Mouse (Mus musculus) forebrain, embryonic 11.5 days (tissue): ENCODE data around the gene Reck. TPM values are rescaled to one million over a fixed set of nuclear protein-coding genes. Genes with fewer than 3 reads are reported as not detected.

Experiments used
- ATAC-seq: fragments of 200-750 bp; cut with Nextera tagmentation; replicated peaks from 2 replicates; pipeline ENCODE4 v1.8.0; 2017; ENCODE audit warnings: moderate TSS enrichment; ENCODE audit not compliant: low FRiP score
- DNase-seq: peaks from one replicate; pipeline ENCODE4 v3.0.0-alpha.2; 2017; ENCODE audit warnings: low spot score
- H3K27ac ChIP-seq: fragments of 300-500 bp; sonication (generic); 2 replicates; pipeline ENCODE4 v1.5.1; 2014; ENCODE audit warnings: low read depth, low read length
- H3K27me3 ChIP-seq: fragments of 300-500 bp; sonication (generic); 2 replicates; pipeline ENCODE4 v1.6.1; 2014; ENCODE audit warnings: mild to moderate bottlenecking, low read length, mixed read lengths; ENCODE audit not compliant: control insufficient read depth, insufficient read depth
- H3K36me3 ChIP-seq: fragments of 300-500 bp; sonication (generic); 2 replicates; pipeline ENCODE4 v1.6.1; 2014; ENCODE audit warnings: mild to moderate bottlenecking, low read length, moderate library complexity, mixed read lengths; ENCODE audit not compliant: control insufficient read depth, insufficient read depth
- H3K4me1 ChIP-seq: fragments of 300-500 bp; sonication (generic); replicated peaks from 2 replicates; pipeline ENCODE4 v1.6.1; 2014; ENCODE audit warnings: low read length, mixed read lengths; ENCODE audit not compliant: control insufficient read depth, insufficient read depth
- H3K4me2 ChIP-seq: fragments of 300-500 bp; sonication (generic); 2 replicates; pipeline ENCODE4 v1.6.1; 2014; ENCODE audit warnings: low read depth, mild to moderate bottlenecking, low read length, moderate library complexity, mixed read lengths; ENCODE audit not compliant: severe bottlenecking
- H3K4me3 ChIP-seq: fragments of 300-500 bp; sonication (generic); 2 replicates; pipeline ENCODE4 v1.5.1; 2014; ENCODE audit warnings: low read depth, low read length
- H3K9ac ChIP-seq: fragments of 300-500 bp; sonication (generic); 2 replicates; pipeline ENCODE4 v1.6.1; 2014; ENCODE audit warnings: low read length
- H3K9me3 ChIP-seq: fragments of 300-500 bp; sonication (generic); 2 replicates; pipeline ENCODE4 v1.6.1; 2016; ENCODE audit warnings: low read length, mixed read lengths; ENCODE audit not compliant: control insufficient read depth
- WGBS: fragments of 180-500 bp; shearing (Covaris S2); extraction: QIAGEN DNeasy Blood & Tissue Kit; methylation state at CpG from one replicate; pipeline ENCODE4 v1.1.7; 2014; 5-methylcytosine and 5-hydroxymethylcytosine counted together
- polyA plus RNA-seq: library from polyadenylated mRNA; unstranded; fragments of >200 nt; fragmentation: Nextera tagmentation; extraction: Ambion mirVana; gene quantifications from 2 replicates; pipeline ENCODE4 v1.2.1, GENCODE M21; 2014

Reck gene
- polyA plus RNA-seq, 1 experiment from 2014 or later, result 11.3 TPM

GRCm38 (mm10) chr4:43879566-43879965 lies 4.2 kb downstream of the Reck start:
- no peaks in the 10 kb centered on the region for H3K36me3 ChIP-seq
- H3K9me3 ChIP-seq, result no peaks in the 10 kb centered on the region
- no peak overlapping the region for H3K9ac ChIP-seq
- H3K4me1 ChIP-seq, result peaks cover 2% of the 10 kb centered on the region; the same call in 1 of the 2 replicates
- no peak overlapping the region for H3K4me3 ChIP-seq
- H3K27me3 ChIP-seq, result no peaks in the 10 kb centered on the region
- H3K27ac ChIP-seq, result no peak overlapping the region
- H3K4me2 ChIP-seq, result no peak overlapping the region
- ATAC-seq (no peak), DNase-seq (no peak)
- 84% methylated on average over 6 of the region's 6 CpGs for WGBS

GRCm38 (mm10) chr4:43884196-43884595 lies 8.9 kb downstream of the Reck start:
- Histone ChIP-seq H3K4me1 (no peaks in the 10 kb centered on the region; the same call in 1 of the 2 replicates), H3K4me3 (no peak overlapping the region), H3K9me3 (no peaks in the 10 kb centered on the region), H3K4me2 (no peak overlapping the region), H3K27me3 (no peaks in the 10 kb centered on the region), H3K9ac (no peak overlapping the region), H3K27ac (no peak overlapping the region), H3K36me3 (no peaks in the 10 kb centered on the region)
- DNase-seq, result peak; percentile 60
- 32% methylated on average over 4 of the region's 4 CpGs for WGBS
- no peak for ATAC-seq

- no peak overlapping the region for H3K4me2 ChIP-seq
- H3K9ac ChIP-seq, result no peak overlapping the region
- H3K4me1 ChIP-seq, result no peaks in the 10 kb centered on the region
- 92% methylated on average over 3 of the region's 3 CpGs for WGBS
- H3K27me3 ChIP-seq, result no peaks in the 10 kb centered on the region
- no peak overlapping the region for H3K27ac ChIP-seq
- H3K9me3 ChIP-seq, result no peaks in the 10 kb centered on the region
- no peak for DNase-seq
- no peak for ATAC-seq
- no peaks in the 10 kb centered on the region for H3K36me3 ChIP-seq
- H3K4me3 ChIP-seq, result no peak overlapping the region
Observed at GRCm38 (mm10) chr4:43891247-43891646, 15.9 kb downstream of the Reck start.

- Histone ChIP-seq H3K9ac (no peak overlapping the region), H3K36me3 (no peaks in the 10 kb centered on the region; the same call in 1 of the 2 replicates), H3K27ac (no peak overlapping the region), H3K4me3 (no peak overlapping the region), H3K27me3 (no peaks in the 10 kb centered on the region), H3K9me3 (no peaks in the 10 kb centered on the region), H3K4me2 (no peak overlapping the region), H3K4me1 (no peaks in the 10 kb centered on the region)
- ATAC-seq, result no peak
- no peak for DNase-seq
Observed at GRCm38 (mm10) chr4:43897209-43897608, 21.9 kb downstream of the Reck start.

GRCm38 (mm10) chr4:43899197-43899596 lies 23.9 kb downstream of the Reck start:
- no peaks in the 10 kb centered on the region for H3K9me3 ChIP-seq
- DNase-seq (no peak), ATAC-seq (no peak)
- no peaks in the 10 kb centered on the region for H3K4me1 ChIP-seq
- H3K27me3 ChIP-seq, result no peaks in the 10 kb centered on the region
- WGBS, result 80% methylated on average over 8 of the region's 8 CpGs
- H3K4me3 ChIP-seq, result no peak overlapping the region
- H3K27ac ChIP-seq, result no peak overlapping the region
- no peaks in the 10 kb centered on the region; the same call in 1 of the 2 replicates for H3K36me3 ChIP-seq
- H3K4me2 ChIP-seq, result no peak overlapping the region
- no peak overlapping the region for H3K9ac ChIP-seq

- 83% methylated on average over 7 of the region's 7 CpGs for WGBS
- H3K4me1 ChIP-seq, result no peaks in the 10 kb centered on the region
- no peaks in the 10 kb centered on the region for H3K36me3 ChIP-seq
- H3K4me3 ChIP-seq, result no peak overlapping the region
- no peak overlapping the region for H3K27ac ChIP-seq
- no peak for DNase-seq
- H3K9ac ChIP-seq, result no peak overlapping the region
- H3K4me2 ChIP-seq, result no peak overlapping the region
- H3K27me3 ChIP-seq, result no peaks in the 10 kb centered on the region
- H3K9me3 ChIP-seq, result no peaks in the 10 kb centered on the region
- ATAC-seq, result no peak
Observed at GRCm38 (mm10) chr4:43903690-43904089, 28.4 kb downstream of the Reck start.

GRCm38 (mm10) chr4:43906443-43906842 lies 31.1 kb downstream of the Reck start:
- Histone ChIP-seq H3K27ac (no peak overlapping the region), H3K27me3 (no peaks in the 10 kb centered on the region), H3K9me3 (no peaks in the 10 kb centered on the region), H3K4me2 (no peak overlapping the region), H3K9ac (no peak overlapping the region), H3K36me3 (no peaks in the 10 kb centered on the region), H3K4me1 (no peaks in the 10 kb centered on the region), H3K4me3 (no peak overlapping the region)
- no peak for DNase-seq
- WGBS, result 38% methylated on average over 6 of the region's 6 CpGs
- ATAC-seq, result no peak

GRCm38 (mm10) chr4:43918221-43918620 lies 42.9 kb downstream of the Reck start:
- WGBS, result 96% methylated on average over 5 of the region's 5 CpGs
- no peak for ATAC-seq
- Histone ChIP-seq H3K4me3 (no peak overlapping the region), H3K4me2 (no peak overlapping the region), H3K9ac (no peak overlapping the region), H3K4me1 (no peaks in the 10 kb centered on the region), H3K27ac (no peak overlapping the region), H3K36me3 (no peaks in the 10 kb centered on the region), H3K9me3 (no peaks in the 10 kb centered on the region), H3K27me3 (no peaks in the 10 kb centered on the region)
- DNase-seq, result no peak

- ATAC-seq (no peak), DNase-seq (no peak)
- 95% methylated on average over 1 of the region's 1 CpGs for WGBS
- no peaks in the 10 kb centered on the region for H3K4me1 ChIP-seq
- no peak overlapping the region for H3K4me3 ChIP-seq
- no peak overlapping the region for H3K9ac ChIP-seq
- no peak overlapping the region for H3K27ac ChIP-seq
- H3K4me2 ChIP-seq, result no peak overlapping the region
- H3K36me3 ChIP-seq, result no peaks in the 10 kb centered on the region
- H3K9me3 ChIP-seq, result no peaks in the 10 kb centered on the region
- H3K27me3 ChIP-seq, result no peaks in the 10 kb centered on the region
Observed at GRCm38 (mm10) chr4:43920602-43921001, 45.3 kb downstream of the Reck start.
